Mouse (Mus musculus) cerebellum, postnatal 36 days (tissue): ENCODE data around the gene Olfr341.

Source experiments
- DNase-seq, 2 experiments: peaks; one replicate each; pipeline ENCODE4 v3.0.0; 2021 to 2022; ENCODE audit warnings: mixed read lengths in 2 of 2

The Olfr341 gene

GRCm38 (mm10) chr2:36482368-36482767, at the start of gene Olfr341:
Gene Olfr341 (minus strand): TSS chr2:36482468.
- DNase-seq = no peak

- no peak for DNase-seq
Measured at GRCm38 (mm10) chr2:36524698-36525097, 42.4 kb upstream of the Olfr341 start, which contains the start of gene Olfr342. Gene Olfr342 (plus strand): TSS chr2:36524998.

- no peak for DNase-seq
Measured at GRCm38 (mm10) chr2:36473634-36474033, 8.6 kb downstream of the Olfr341 start.

GRCm38 (mm10) chr2:36452287-36452686, 30.0 kb downstream of the Olfr341 start, which contains the start of gene Olfr340:
Gene Olfr340 (plus strand): TSS chr2:36452587.
- no peak for DNase-seq
